Mouse (Mus musculus): ENCODE results near the gene AI593442. TPM values are rescaled to one million over a fixed set of nuclear protein-coding genes. Genes with fewer than 3 reads are reported as not detected.

Gene AI593442
- total RNA-seq (2017) = not detected in 3 replicates

DNA sequence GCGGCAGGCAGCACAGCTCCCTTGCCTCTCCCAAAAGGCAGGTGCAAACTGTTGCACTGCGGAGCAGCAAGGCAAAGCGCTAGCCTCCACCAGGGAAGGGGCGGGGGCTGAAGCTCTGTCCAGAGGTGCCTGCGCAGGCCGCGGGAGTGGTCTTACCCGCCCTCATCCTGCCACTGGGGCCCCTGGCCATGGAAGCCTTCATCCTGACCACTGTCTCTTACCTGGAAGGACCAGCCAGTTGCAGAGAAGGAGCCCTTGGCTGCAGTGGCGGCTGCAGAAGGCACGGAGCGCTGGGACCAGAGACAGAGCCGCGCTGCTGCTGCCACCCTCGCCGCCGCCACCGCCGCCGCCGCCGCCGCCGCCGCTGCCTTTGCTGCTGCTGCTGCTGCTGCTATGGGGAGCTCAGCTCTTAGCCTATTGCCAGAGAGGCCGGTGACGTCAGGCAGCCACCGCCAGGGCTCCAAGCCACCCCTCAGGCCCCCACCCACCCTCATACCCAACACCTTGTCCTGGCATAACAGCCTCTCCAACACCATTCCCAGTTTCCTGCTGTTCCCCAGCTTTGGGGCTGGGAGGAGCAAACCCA lies at the start of gene AI593442:
Gene AI593442 (minus strand): TSS at position 419 of the 586 bp plus-strand sequence.
- ATAC-seq (replicated peaks; ENCODE audit: insufficient number of reproducible peaks, low FRiP score, low TSS enrichment, poor library complexity, severe bottlenecking) = no peak

DNA sequence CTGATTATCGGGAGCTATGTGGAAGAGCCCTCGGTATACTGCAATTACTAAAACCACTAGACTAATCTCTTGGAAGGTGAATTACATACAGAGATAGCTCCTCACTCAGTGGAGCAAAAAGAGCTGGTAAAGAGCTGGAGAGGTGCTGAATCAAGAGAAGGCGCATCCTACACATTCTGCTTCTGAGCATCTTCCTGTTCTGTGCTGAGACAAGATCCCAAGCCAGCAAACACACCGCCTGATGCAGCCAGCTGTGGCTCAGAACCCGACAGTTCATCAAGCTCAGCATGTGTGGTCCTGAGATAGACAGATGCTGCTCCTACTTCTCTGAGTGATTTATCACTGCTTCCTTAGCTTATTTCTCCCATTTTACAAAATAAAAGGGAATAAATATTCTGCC lies 49.2 kb upstream of the AI593442 start:
- no peak for ATAC-seq (replicated peaks; ENCODE audit: insufficient number of reproducible peaks, low FRiP score, low TSS enrichment, poor library complexity, severe bottlenecking)

DNA sequence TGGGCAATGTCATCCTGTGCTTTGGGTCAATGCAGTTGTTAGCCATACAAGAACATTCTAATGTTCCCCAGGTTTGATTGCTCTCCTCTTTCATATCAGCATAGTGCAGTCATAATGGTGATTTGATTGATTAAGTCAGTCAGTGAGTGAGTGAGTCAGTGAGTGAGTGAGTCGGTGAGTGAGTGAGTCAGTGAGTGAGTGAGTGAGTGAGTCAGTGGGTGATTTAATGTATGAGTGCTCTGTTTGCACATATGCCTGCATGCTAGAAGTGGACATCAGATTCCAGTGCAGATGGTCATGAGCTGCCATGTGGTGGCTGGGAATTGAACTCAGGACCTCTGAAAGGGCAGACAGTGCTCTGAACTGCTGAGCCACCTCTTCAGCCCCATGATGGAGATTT lies 43.0 kb upstream of the AI593442 start:
- ATAC-seq (replicated peaks; ENCODE audit: insufficient number of reproducible peaks, low FRiP score, low TSS enrichment, poor library complexity, severe bottlenecking) = no peak

DNA sequence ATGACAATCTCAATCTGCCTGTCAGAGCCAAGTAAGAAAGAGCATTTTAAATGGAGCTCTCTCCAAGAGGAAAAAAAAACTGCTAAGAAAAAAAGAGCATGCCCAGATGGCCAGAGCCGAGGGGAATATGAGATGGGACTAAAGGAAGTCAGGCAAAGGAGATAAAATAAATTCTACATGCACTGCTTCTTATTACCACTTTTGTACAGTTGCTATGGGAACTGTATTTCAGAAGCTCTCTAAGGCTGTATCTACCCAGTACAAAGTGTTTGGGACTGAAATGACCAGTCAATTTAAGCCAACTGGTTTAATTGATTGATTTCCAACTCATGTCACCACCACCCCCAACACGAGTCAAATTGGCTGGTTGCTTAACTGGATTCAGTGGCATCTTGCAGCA lies 40.0 kb upstream of the AI593442 start:
- no peak for ATAC-seq (replicated peaks; ENCODE audit: insufficient number of reproducible peaks, low FRiP score, low TSS enrichment, poor library complexity, severe bottlenecking)

DNA sequence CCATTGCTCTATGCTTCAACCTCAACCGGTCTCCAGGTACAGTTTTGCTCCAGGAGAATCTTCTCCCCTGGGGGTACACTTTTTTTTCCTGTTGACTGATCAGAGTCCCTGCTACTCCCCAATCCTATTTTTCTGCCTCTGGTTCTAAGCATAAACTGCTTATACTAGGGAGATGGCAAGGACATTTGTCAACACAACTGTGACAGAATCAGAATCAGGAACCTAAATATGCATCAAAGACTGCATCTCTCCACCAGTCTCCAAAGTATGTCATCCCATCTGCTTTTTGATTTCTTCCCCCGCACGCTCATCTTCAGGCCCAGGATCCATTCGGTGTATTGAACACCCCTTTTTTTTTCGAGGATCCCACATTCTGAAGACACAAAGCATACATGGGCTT lies 456 bp upstream of the AI593442 start:
- ATAC-seq (replicated peaks; ENCODE audit: insufficient number of reproducible peaks, low FRiP score, low TSS enrichment, poor library complexity, severe bottlenecking) = no peak

DNA sequence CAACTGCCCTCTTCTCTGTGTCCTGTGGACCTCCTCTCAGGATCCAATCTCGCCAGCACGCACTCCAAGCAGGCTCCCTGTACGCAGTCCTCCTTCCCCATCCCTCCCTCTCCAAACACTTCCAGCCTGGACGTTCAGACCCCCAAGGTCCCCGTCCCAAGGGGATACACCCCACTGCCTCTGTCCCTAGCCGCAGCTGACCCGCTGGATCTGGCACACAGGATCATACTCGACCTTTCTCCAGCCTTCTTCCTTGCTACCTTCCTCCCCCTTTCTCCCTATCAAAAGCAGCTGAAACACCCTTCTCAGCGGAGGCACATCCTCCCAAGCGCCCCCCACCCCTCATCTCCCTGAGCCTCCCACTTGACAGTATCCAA lies 753 bp downstream of the AI593442 start:
- ATAC-seq (replicated peaks; ENCODE audit: insufficient number of reproducible peaks, low FRiP score, low TSS enrichment, poor library complexity, severe bottlenecking) = no peak

DNA sequence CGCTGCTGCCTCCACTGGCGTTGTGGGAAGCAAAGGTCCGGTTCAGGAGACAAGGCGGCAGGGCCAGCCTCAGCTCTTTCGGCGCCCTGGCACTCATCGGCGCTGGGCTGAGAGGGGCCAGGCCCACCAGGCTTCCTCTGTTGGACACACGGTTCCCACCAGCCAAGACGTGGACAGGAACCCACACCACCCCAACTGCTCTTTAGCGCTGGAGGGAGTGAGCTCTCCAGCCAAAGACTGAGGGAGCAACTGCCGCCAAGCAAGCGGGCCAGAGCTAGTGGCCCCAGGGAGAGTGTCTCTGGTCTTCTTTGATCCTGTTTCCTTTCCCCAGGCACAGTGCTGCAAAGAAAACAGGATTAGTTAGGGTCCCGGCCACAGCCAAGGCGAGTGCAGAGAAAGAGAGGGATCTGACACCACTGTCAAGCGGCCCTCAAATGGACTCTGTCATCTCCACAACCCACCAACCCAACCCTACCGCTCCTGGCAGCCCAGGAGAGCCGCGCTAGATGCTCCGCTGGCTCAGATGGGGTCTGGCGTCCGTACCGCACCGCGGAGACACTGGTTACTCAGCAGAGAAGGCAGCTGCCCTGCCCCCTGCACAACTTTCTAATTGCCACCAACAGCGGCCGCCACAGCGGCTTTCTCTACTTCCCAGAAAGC lies 1.3 kb downstream of the AI593442 start:
- ATAC-seq (replicated peaks; ENCODE audit: insufficient number of reproducible peaks, low FRiP score, low TSS enrichment, poor library complexity, severe bottlenecking) = no peak

DNA sequence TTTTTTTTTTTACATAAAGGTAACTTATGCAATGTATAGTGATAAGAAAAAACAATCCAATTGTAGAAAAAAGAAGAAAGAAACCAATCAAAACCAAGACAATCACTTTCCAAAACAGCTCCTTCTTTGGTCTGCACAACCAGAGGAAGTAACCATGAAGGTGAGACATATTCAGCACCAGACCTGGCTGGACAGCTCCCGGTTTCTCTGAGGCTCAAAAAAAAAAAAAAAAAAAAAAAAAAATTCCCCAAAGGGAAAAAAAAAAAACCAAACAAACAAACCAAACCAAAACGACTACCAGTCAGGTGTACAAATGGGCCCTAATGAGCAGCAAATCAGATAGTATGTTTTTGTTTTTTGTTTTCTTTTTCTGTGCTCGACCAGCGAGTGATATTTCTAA lies 3.0 kb downstream of the AI593442 start:
- no peak for ATAC-seq (replicated peaks; ENCODE audit: insufficient number of reproducible peaks, low FRiP score, low TSS enrichment, poor library complexity, severe bottlenecking)

DNA sequence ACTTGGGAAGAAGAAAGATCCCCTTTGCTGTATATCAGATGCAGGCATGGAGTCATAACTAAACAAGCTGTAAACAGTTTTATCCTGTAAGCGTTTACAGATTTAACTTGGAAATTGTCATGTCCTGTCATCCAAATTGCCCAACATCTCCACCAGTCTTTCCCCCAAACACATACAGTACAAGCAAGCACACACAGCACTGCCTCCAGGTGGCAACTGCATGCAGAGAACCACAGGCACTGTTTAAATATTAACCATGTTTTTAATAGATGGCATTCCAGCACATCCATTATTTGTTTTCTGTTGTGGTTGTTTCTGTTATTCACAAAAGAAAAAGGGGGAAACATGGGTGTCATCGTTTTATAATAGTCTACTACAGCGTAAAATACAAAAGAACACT lies 3.6 kb downstream of the AI593442 start:
- no peak for ATAC-seq (replicated peaks; ENCODE audit: insufficient number of reproducible peaks, low FRiP score, low TSS enrichment, poor library complexity, severe bottlenecking)

DNA sequence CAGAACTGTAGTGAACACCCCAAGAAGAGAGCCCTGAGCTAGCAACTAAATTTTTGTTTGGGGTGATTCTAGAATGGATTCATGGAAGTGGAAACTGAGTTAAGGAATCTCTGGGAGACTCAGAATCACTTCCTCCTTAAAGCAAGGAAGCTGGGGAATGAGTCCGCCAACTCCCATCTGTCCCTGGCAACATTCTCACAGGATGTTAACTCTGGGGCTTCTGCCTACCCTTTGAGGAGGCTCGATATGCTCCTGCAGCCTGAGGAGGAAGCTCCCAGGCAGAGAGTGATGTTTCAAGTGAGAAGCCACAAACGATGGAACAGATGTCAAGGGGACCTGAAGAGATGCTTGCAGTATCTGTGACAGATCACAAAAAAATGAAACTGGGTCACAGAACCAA lies 18.2 kb downstream of the AI593442 start:
- ATAC-seq (replicated peaks; ENCODE audit: insufficient number of reproducible peaks, low FRiP score, low TSS enrichment, poor library complexity, severe bottlenecking) = no peak

DNA sequence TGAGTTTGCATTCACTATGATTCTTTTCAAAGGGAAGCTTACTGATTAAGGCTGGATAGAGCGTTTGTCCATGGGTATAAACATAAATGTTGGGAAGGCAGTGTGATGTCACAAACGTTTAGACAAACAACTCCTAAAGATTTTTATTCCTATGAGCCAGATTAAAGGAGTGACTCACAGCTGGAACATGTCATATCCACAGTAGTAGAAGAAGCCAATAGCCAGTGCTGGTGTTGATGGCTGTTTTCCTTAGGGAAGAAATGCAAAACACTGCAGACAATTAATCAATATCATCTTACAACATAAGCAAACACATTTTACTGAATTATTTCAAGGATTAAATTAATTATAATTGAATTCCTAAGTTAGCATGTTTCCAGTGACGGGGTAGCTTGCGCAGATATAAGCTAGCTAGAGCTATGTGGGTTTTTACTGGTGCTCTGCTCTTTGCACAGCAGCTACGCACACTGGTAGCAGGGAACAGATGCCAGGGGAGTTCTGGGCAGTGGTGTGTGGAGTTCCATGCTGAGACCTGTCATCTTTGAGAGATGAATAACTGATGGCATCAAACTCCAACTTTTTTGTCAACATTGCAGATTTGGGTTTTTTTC lies 29.1 kb downstream of the AI593442 start:
- no peak for ATAC-seq (replicated peaks; ENCODE audit: insufficient number of reproducible peaks, low FRiP score, low TSS enrichment, poor library complexity, severe bottlenecking)

DNA sequence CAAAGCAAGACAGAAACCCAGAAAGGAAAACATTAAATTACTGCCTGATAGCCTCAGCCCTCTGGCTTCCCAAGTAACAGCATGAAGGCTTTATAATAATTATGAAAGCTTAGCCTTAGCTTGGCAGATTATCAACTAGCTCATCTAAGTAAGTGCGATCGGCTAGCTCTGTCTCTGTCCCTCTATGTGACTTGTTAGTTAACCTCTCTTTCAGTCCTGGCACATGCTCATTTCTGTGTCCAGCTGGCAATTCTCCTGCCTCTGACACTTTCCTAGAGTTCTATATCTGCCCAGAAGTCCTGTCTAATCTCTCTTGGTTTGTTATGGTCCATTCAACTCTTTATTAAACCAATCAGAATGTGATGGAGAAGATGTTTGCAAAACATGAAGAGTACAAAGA lies 34.3 kb downstream of the AI593442 start:
- ATAC-seq (replicated peaks; ENCODE audit: insufficient number of reproducible peaks, low FRiP score, low TSS enrichment, poor library complexity, severe bottlenecking) = no peak

DNA sequence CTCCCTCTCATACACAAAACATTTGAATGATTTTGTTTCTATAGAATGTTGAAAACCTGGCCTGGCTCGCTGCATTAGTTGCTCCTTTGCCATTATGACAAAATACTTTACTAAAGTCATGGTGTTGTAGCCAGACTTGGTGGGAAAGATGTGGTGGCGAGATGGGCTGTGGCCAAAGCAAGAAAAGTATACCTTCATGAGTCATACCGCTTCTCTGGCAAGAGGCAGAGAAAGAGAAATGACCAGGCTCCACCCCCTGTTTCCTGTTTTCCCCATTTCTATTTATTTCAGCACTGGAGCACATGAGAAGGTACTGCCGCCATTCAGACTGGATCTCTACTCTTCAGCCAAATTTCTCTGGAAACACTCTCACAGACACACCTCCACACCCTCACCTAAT lies 35.0 kb downstream of the AI593442 start:
- no peak for ATAC-seq (replicated peaks; ENCODE audit: insufficient number of reproducible peaks, low FRiP score, low TSS enrichment, poor library complexity, severe bottlenecking)

DNA sequence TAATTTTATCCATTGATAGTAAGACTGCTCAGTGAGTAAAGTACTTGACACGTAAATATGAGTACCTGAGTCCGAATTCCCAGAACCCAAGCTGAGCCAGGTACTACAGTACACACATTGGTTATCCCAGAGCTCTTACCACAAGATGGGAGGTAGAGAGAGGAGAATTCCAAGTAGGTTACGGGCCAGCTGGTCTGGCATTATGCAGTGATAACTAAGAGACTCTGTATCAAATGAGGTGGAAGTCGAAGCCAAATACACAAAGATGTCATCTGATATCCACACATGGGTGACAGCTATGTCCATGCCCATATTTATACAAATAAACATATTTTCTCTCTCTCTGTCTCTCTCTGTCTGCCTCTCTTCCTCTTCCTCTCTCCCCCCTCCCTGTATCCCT lies 35.4 kb downstream of the AI593442 start:
- no peak for ATAC-seq (replicated peaks; ENCODE audit: insufficient number of reproducible peaks, low FRiP score, low TSS enrichment, poor library complexity, severe bottlenecking)

DNA sequence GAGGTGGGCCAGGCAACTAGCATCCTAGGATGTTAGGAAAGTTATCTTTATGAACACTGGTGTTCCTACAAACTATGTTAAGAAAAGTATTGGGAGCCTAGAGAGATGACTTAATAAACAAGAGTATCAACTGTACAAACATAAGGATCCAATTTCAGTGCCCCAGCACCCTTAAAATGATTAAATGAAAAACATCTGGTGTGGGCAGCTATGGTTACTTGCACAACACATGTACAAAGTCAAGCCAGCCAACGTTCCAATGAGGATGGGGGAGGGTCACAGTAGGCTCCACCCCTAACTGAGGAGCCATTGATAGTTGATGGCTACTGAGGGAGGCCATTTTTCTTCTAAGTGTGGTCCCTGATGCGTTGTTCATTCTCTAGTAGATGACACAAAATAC lies 43.6 kb downstream of the AI593442 start:
- ATAC-seq (replicated peaks; ENCODE audit: insufficient number of reproducible peaks, low FRiP score, low TSS enrichment, poor library complexity, severe bottlenecking) = no peak

DNA sequence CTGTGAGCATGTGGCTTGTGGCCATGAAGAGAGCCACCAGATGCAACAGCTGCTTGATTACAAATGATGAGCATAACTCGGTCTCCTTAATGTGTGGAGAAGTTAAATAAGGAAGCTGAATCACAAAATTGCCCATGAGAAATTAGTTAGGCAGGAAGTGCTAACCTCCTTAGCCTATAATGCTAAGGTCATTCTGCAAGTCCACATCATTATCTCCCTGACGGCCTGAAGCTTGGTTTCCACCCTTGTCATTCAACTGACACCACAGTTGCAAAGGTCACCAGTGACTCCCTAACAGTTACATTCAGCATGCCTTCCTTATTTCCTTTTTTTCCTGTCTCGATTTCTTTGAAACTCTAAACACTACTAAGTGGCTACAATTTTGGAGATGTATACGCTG lies 55.7 kb downstream of the AI593442 start:
- ATAC-seq (replicated peaks; ENCODE audit: insufficient number of reproducible peaks, low FRiP score, low TSS enrichment, poor library complexity, severe bottlenecking) = no peak
